Mouse (Mus musculus): ENCODE results near the gene Cyp4a14. TPM values are rescaled to one million over a fixed set of nuclear protein-coding genes. Genes with fewer than 3 reads are reported as not detected.
"Not testable (repeated sequence)": the region's sequence is repeated elsewhere in the genome, so short reads cannot be mapped to it uniquely, and the experiment has no call there.

The Cyp4a14 gene
- polyA plus RNA-seq (2014; fragmentation: Nextera tagmentation; extraction: Ambion mirVana): not detected in 2 replicates

DNA sequence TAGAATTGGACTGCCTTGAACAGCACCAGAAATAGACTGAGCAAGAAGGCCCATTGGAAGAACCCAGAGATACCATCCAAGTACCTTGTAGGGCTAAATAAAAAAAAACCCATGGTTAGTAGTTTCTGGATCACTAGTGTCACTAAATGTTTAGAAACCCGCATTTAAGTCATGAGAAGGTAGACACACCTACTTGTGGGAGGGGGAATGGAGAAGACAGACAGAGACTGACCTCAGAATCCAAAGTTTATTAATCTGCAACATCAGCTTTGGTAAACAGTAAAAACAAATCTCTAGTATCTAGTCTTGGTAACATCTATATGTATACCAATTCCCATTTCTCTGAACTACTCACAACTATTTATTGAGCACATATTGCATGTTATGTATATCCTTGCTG, at the start of gene Cyp4a14:
Cyp4a14 (minus strand) TSS at position 142 of the 400 bp plus-strand sequence.
- ATAC-seq (ENCODE audit: low read depth): no peak
- Histone ChIP-seq H3K4me1 (ENCODE audit: control insufficient read depth, insufficient read depth, low read length) (no peaks in the 10 kb centered on the region), H3K4me2 (ENCODE audit: low read depth, low read length) (no peak within 1 kb of the TSS), H3K27ac (ENCODE audit: low read depth, low read length) (no peak within 1 kb of the TSS), H3K9me3 (ENCODE audit: control insufficient read depth, low read length) (no peaks in the 10 kb centered on the region), H3K9ac (replicated peaks; ENCODE audit: low read depth, low read length) (no peak within 1 kb of the TSS), H3K36me3 (ENCODE audit: control insufficient read depth, insufficient read depth, low read length) (no peaks in the 10 kb centered on the region), H3K4me3 (ENCODE audit: low read depth, low read length) (no peak within 1 kb of the TSS), H3K27me3 (ENCODE audit: control insufficient read depth, insufficient read depth, low read length) (no peaks in the 10 kb centered on the region)
- 81% methylated on average over 1 of the region's 1 CpGs for WGBS

DNA sequence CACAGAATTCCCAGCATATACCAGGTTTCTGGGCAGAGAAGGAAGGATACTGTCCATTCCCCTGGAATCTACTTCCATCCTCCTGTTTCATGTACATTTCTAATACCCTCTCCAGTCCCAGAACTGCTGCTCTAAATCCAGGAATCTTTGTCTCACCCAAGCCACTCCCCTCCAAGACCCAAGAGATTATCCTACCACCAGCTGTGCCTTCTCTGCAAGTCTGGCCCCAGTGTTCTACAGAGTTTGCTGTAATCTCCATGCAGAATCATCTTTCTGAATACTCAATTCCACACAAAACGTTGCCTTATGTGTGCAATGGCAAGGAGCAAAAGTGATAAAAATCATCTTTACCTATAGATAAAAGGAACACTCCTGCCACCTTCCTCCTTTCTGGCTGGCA, 49.2 kb upstream of the Cyp4a14 start:
- ATAC-seq (ENCODE audit: low read depth): no peak
- Histone ChIP-seq H3K27me3 (ENCODE audit: control insufficient read depth, insufficient read depth, low read length) (no peaks in the 10 kb centered on the region), H3K4me3 (ENCODE audit: low read depth, low read length) (no peak overlapping the region), H3K27ac (ENCODE audit: low read depth, low read length) (no peak overlapping the region), H3K4me2 (ENCODE audit: low read depth, low read length) (no peak overlapping the region), H3K36me3 (ENCODE audit: control insufficient read depth, insufficient read depth, low read length) (no peaks in the 10 kb centered on the region), H3K4me1 (ENCODE audit: control insufficient read depth, insufficient read depth, low read length) (no peaks in the 10 kb centered on the region), H3K9ac (replicated peaks; ENCODE audit: low read depth, low read length) (no peak overlapping the region), H3K9me3 (ENCODE audit: control insufficient read depth, low read length) (no peaks in the 10 kb centered on the region)
- 41% methylated on average over 1 of the region's 1 CpGs for WGBS

DNA sequence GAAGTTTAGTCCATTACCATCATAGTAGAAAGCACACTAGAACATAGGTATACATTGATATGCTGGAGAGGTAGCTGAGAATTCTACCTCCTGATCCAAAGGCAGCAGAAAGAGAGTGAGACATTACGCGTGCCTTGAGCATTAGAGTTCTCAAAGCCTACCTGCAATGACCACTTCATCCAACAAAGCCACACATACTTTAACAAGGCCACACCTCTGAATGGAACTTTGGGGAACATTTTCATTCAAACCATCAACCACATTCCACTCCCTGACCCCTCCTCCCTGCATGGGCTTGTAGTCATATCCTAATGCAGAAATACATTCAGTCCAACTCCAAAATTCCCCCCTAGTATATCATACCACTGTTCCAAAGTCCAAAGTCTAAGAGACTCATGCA, 25.8 kb upstream of the Cyp4a14 start:
- no peaks in the 10 kb centered on the region for H3K36me3 ChIP-seq (ENCODE audit: control insufficient read depth, insufficient read depth, low read length)
- H3K4me1 ChIP-seq (ENCODE audit: control insufficient read depth, insufficient read depth, low read length): no peaks in the 10 kb centered on the region
- H3K27me3 ChIP-seq (ENCODE audit: control insufficient read depth, insufficient read depth, low read length): no peaks in the 10 kb centered on the region
- 98% methylated on average over 2 of the region's 2 CpGs for WGBS
- H3K4me3 ChIP-seq (ENCODE audit: low read depth, low read length): no peak overlapping the region
- no peak for ATAC-seq (ENCODE audit: low read depth)
- no peak overlapping the region for H3K4me2 ChIP-seq (ENCODE audit: low read depth, low read length)
- H3K9me3 ChIP-seq (ENCODE audit: control insufficient read depth, low read length): no peaks in the 10 kb centered on the region
- no peak overlapping the region for H3K27ac ChIP-seq (ENCODE audit: low read depth, low read length)
- H3K9ac ChIP-seq (replicated peaks; ENCODE audit: low read depth, low read length): no peak overlapping the region

DNA sequence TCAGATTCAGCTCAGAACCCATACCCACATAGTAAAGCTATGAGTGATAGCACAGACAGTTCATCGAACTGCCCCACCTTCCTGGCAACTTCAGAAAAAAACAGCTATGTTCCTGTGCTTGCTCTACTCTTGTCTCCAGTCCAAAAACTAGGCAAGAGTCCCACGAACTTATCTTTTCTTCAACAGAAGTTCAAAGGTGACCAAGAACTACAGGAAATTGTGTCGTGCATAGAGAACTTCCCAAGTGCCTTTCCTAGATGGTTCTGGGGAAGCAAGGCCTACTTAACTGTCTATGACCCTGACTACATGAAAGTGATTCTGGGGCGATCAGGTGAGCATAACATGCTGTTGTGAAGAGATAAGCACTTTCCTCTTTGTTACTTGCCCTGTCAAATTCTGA, 23.5 kb upstream of the Cyp4a14 start:
- Histone ChIP-seq H3K27me3 (ENCODE audit: control insufficient read depth, insufficient read depth, low read length) (no peaks in the 10 kb centered on the region), H3K4me2 (ENCODE audit: low read depth, low read length) (no peak overlapping the region), H3K9me3 (ENCODE audit: control insufficient read depth, low read length) (no peaks in the 10 kb centered on the region), H3K9ac (replicated peaks; ENCODE audit: low read depth, low read length) (no peak overlapping the region), H3K4me3 (ENCODE audit: low read depth, low read length) (no peak overlapping the region), H3K4me1 (ENCODE audit: control insufficient read depth, insufficient read depth, low read length) (no peaks in the 10 kb centered on the region), H3K27ac (ENCODE audit: low read depth, low read length) (no peak overlapping the region), H3K36me3 (ENCODE audit: control insufficient read depth, insufficient read depth, low read length) (no peaks in the 10 kb centered on the region)
- ATAC-seq (ENCODE audit: low read depth): no peak
- 83% methylated on average over 4 of the region's 4 CpGs for WGBS

DNA sequence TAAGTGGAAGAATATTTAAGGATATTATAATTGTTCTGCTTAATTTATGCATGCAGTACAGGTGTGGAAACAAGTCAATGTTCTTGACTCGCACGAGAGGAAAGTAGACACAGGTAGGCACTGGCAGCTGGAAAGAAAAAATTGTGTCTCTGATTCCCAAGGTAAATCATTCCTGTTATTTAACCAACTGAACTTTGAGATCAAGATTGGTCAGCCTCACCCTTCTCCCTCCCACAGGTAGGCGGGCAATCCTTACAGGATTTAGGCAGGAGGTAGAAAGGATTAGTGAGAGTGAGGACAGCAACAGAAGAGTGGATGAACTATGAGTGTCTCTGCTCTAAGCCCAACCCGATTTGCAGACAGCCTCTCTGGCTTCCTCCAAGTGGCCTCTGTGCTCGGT, 22.1 kb upstream of the Cyp4a14 start, which contains the start of gene Cyp4a10:
Cyp4a10 (plus strand) TSS at position 265 of the 400 bp plus-strand sequence.
- not testable (repeated sequence) for H3K27ac ChIP-seq (ENCODE audit: low read depth, low read length); H3K9me3 ChIP-seq (ENCODE audit: control insufficient read depth, low read length); H3K4me2 ChIP-seq (ENCODE audit: low read depth, low read length); ATAC-seq (ENCODE audit: low read depth); H3K9ac ChIP-seq (replicated peaks; ENCODE audit: low read depth, low read length); H3K4me3 ChIP-seq (ENCODE audit: low read depth, low read length); H3K27me3 ChIP-seq (ENCODE audit: control insufficient read depth, insufficient read depth, low read length); H3K36me3 ChIP-seq (ENCODE audit: control insufficient read depth, insufficient read depth, low read length); H3K4me1 ChIP-seq (ENCODE audit: control insufficient read depth, insufficient read depth, low read length)
- 94% methylated on average over 5 of the region's 5 CpGs for WGBS

DNA sequence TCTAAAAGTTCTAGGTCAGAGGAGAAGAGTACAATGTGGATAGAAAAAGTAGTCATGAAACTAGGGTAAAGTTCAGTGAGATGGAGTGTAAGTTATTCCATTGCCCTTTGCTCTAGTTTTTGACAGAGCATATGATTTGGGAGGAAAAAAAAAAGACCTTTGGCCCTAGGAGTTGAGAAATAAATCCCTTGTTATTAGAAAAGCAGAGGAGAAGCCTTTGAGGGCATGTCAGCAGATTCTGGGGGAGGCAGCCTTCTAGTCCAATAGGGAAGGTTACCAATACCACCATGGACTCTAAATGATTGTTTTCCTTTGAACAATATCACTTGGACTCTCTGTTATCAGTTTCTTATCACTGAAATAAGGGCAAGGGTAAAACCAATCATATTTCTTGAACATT, 18.0 kb upstream of the Cyp4a14 start:
- H3K9ac ChIP-seq (replicated peaks; ENCODE audit: low read depth, low read length); H3K27me3 ChIP-seq (ENCODE audit: control insufficient read depth, insufficient read depth, low read length); H3K4me2 ChIP-seq (ENCODE audit: low read depth, low read length); H3K27ac ChIP-seq (ENCODE audit: low read depth, low read length); H3K36me3 ChIP-seq (ENCODE audit: control insufficient read depth, insufficient read depth, low read length); H3K4me3 ChIP-seq (ENCODE audit: low read depth, low read length); ATAC-seq (ENCODE audit: low read depth); H3K4me1 ChIP-seq (ENCODE audit: control insufficient read depth, insufficient read depth, low read length); H3K9me3 ChIP-seq (ENCODE audit: control insufficient read depth, low read length): not testable (repeated sequence)

DNA sequence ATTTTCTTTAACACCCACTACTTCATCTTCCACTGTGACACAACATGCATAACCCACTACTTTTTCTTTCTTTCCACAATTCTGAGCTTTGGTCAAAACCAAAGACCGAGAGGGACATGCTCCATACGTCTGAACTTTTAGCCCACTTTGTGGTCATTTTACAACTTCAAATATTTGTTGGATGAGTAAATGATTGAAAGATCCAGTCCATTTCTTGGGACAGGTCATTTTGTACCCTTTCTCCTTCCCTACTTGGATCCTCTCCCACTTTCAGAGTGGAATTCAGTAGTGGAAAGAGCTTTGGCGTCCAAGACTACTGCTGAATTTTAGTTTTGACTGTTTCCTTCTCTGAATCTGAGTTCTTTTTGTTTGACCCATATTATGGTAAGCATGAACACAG, 1.5 kb upstream of the Cyp4a14 start:
- no peak overlapping the region for H3K4me2 ChIP-seq (ENCODE audit: low read depth, low read length)
- H3K36me3 ChIP-seq (ENCODE audit: control insufficient read depth, insufficient read depth, low read length): no peaks in the 10 kb centered on the region
- H3K27me3 ChIP-seq (ENCODE audit: control insufficient read depth, insufficient read depth, low read length): no peaks in the 10 kb centered on the region
- H3K9me3 ChIP-seq (ENCODE audit: control insufficient read depth, low read length): no peaks in the 10 kb centered on the region
- H3K27ac ChIP-seq (ENCODE audit: low read depth, low read length): no peak overlapping the region
- ATAC-seq (ENCODE audit: low read depth): no peak
- no peaks in the 10 kb centered on the region for H3K4me1 ChIP-seq (ENCODE audit: control insufficient read depth, insufficient read depth, low read length)
- H3K9ac ChIP-seq (replicated peaks; ENCODE audit: low read depth, low read length): no peak overlapping the region
- no peak overlapping the region for H3K4me3 ChIP-seq (ENCODE audit: low read depth, low read length)
- 90% methylated on average over 3 of the region's 3 CpGs for WGBS

DNA sequence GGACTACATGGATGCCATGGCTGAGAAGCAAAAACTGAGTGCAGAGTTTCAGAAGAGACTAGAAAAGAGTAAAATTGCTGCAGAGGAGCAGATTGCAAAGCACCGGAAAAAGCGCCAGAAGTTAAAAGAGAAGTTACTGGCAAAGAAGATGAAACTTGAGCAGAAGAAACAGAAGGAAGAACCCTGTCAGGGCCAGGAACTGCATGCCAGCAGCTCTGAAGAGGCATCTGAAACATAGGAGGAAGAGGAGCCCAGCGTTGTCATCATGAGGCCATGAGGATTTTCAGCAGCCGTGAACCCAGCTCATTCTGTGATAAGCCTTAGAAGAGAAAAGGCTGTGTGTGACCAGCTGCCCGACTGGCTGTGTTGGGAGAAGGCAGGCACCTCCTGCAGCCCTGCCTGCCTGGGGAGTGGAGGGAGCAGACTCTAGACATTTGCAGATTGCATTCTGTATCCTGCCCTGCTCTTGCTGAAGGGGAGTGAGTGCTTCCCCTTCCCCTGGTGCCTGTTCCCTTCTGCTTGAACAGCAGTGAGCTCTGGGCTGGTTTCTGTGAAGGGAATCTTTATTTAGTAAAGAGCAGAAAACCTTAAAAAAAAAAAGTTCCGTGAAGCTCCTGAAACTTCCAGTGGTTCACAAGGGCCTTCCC, 14.8 kb downstream of the Cyp4a14 start:
- Histone ChIP-seq H3K27me3 (ENCODE audit: control insufficient read depth, insufficient read depth, low read length) (no peaks in the 10 kb centered on the region), H3K4me1 (ENCODE audit: control insufficient read depth, insufficient read depth, low read length) (no peaks in the 10 kb centered on the region), H3K9me3 (ENCODE audit: control insufficient read depth, low read length) (no peaks in the 10 kb centered on the region), H3K4me3 (ENCODE audit: low read depth, low read length) (no peak overlapping the region), H3K9ac (replicated peaks; ENCODE audit: low read depth, low read length) (no peak overlapping the region), H3K36me3 (ENCODE audit: control insufficient read depth, insufficient read depth, low read length) (no peaks in the 10 kb centered on the region), H3K4me2 (ENCODE audit: low read depth, low read length) (no peak overlapping the region), H3K27ac (ENCODE audit: low read depth, low read length) (no peak overlapping the region)
- WGBS: 86% methylated on average over 6 of the region's 6 CpGs
- no peak for ATAC-seq (ENCODE audit: low read depth)

DNA sequence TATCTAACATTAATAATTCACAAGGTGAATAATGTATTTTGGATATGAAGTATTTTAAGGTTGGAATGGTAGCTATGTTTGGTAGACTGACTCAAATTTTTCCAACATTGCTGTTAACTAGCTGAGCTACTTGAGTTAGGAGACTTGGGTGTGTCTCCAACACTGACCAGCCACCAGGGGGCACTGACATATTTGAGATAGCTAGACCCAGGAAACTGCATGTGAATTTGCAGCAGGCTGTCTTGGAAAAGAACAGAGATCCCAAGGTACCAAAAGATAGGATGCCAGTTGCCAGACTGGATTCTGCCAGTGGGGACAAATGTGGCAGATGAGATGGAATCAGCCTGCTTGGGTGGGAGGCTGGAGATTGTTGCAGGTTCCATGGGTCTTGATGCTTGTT, 19.9 kb downstream of the Cyp4a14 start:
- H3K27me3 ChIP-seq (ENCODE audit: control insufficient read depth, insufficient read depth, low read length); H3K4me2 ChIP-seq (ENCODE audit: low read depth, low read length); H3K27ac ChIP-seq (ENCODE audit: low read depth, low read length); H3K4me3 ChIP-seq (ENCODE audit: low read depth, low read length); H3K9ac ChIP-seq (replicated peaks; ENCODE audit: low read depth, low read length); H3K9me3 ChIP-seq (ENCODE audit: control insufficient read depth, low read length); ATAC-seq (ENCODE audit: low read depth); H3K36me3 ChIP-seq (ENCODE audit: control insufficient read depth, insufficient read depth, low read length); H3K4me1 ChIP-seq (ENCODE audit: control insufficient read depth, insufficient read depth, low read length): not testable (repeated sequence)

Measured in neural tube, embryonic 14.5 days (tissue).